Mouse (Mus musculus) ES-CJ7 (cell line): Measurements from ENCODE around the gene Prkg2.

Source experiments
- DNase-seq: peaks from one replicate; pipeline ENCODE4 v3.0.0; 2011; ENCODE audit warnings: low read depth, low spot score

Prkg2 gene

GRCm38 (mm10) chr5:98900926-98901325 lies 136.2 kb downstream of the Prkg2 start:
- no peak for DNase-seq

GRCm38 (mm10) chr5:98897946-98898345 lies 139.2 kb downstream of the Prkg2 start:
- no peak for DNase-seq

GRCm38 (mm10) chr5:98894281-98894680 lies 142.9 kb downstream of the Prkg2 start:
- DNase-seq: no peak

GRCm38 (mm10) chr5:98890544-98891050 lies 146.6 kb downstream of the Prkg2 start:
- DNase-seq: no peak

- DNase-seq: no peak
These were observed 155.1 kb downstream of the Prkg2 start for GRCm38 (mm10) chr5:98882096-98882495.
